Mouse (Mus musculus): ENCODE measurements around the gene Fmo2.

DNA sequence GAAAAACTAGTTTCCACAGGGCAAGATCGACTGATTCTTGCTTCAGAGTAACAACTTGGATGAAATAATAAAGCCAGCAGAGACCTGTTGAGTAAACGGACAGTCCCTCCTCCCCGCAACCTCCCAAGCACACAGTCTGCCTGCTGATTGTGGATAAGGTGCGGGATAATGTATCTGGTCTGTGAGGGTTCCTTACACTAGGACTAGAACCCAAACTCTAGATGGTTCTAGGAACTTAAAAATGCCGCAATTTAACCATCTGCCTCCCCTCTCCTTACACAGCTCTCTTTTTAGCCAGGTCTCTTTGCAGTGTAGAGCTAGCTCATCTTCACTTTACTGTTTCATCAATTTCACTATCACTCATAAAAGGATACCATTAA is 66.0 kb downstream of the Fmo2 start:
- TF ChIP-seq ELF1 (IDR thresholded peaks at IDR 0.05; ENCODE audit: low read depth, low read length) (no peak), CTCF (conservative IDR thresholded peaks at IDR 0.05 in 1 of 2, IDR thresholded peaks at IDR 0.05 in 1 of 2; ENCODE audit: low read depth in 2 of 2, low read length in 2 of 2) (no peak), POLR2A (IDR thresholded peaks at IDR 0.05; ENCODE audit: low read depth, low read length) (no peak), RAD21 (IDR thresholded peaks at IDR 0.05; ENCODE audit: low read depth, low read length) (no peak)

All from CH12.LX (cell line).